Mouse (Mus musculus) left cerebral cortex, postnatal 25 days (tissue): ENCODE measurements around the gene Bhmt2. TPM values are rescaled to one million over a fixed set of nuclear protein-coding genes. Genes with fewer than 3 reads are reported as not detected.

Experiments
- DNase-seq, 2 experiments: peaks; one replicate each; pipeline ENCODE4 v3.0.0; 2022; ENCODE audit warnings: low spot score in 2 of 2, mixed read lengths in 1 of 2
- intact Hi-C: fragments of 180-260 bp; cut with DNase I; formaldehyde crosslinking; loops from one replicate; pipeline ENCODE4 v1.15.1; 2025
- total RNA-seq, 2 experiments: library from RNA; stranded (reverse); gene quantifications; 2 replicates each; pipeline ENCODE4 v1.2.3; 2021

Bhmt2 gene
- total RNA-seq, 2 experiments from 2014 or later: 0.25 to 0.28 TPM

DNA sequence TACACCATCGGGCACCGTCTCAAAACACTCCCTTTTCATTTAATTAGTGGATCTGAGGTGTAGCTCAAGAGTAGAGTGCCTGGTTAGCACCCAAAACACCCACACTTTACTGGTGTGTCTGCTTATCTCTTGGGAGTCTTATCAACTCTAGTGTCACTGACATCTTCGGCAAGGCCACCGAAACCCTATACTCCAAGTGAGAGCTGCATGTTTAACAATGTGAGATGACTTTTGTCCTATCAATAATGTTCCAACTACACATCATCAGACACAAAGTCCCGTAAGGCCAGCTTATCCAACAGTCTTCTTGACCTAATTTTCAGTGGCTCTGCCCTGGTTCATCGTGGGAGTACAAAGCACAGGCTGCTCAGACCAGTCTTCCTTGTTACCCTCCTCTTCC, 20.7 kb downstream of the Bhmt2 start:
- intact Hi-C loops: no loop called here
- no peak for DNase-seq

DNA sequence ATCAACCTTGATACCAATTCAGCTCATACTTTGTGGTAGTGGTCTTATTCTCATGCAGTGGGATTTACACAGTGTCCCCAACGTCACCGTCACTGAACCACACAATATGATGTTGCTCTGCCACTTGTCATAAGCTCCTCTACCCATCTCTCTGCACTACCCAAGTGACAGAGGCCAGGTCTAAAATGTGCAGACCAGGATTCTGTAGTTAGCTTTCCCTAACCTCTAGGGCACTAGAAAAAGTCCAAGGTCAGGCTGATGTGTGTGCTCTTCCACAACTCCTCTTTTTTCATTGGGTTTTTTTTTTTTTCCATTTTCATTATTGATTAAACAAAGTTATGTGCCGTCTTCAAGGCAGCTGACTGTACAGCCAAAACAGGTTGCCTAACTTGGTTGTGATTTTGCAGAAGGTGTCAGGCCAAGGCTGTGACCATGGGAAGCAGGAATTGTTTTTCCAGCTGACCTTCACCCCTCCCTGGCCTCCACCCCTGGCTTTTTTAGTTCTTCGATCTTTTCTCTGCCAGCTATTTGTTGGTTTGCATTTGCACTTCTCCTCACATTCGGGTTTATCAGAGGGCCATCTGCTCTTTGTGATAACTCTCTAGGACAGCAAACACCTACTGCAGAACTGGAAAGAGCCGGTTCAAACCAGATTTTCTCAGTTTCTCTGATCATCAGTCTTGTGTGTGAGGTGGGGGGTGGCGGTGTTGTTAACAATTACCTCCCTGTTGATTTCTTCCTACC, 25.5 kb downstream of the Bhmt2 start:
- DNase-seq: no peak
- intact Hi-C loops: no loop called here

DNA sequence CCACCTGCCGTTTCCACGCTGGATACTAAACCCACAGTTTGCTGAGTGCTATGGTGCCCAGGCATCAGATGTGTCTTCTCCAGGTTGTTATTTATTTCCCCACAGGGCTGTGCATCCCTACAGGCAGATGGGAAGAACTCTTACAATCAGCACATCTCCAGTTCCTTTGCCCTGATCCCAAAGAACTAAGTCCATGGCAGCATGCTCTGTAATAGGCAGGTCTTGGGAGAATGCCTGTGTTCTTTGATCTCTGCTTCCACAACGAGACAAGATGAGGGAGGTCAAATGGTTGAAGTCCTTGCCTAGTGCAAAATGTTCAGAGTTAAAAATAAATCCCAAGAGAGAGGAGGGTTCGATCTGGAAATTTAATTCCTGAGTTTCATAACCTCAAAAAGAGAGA, 34.5 kb downstream of the Bhmt2 start:
- intact Hi-C loops: no loop called here
- DNase-seq: no peak

DNA sequence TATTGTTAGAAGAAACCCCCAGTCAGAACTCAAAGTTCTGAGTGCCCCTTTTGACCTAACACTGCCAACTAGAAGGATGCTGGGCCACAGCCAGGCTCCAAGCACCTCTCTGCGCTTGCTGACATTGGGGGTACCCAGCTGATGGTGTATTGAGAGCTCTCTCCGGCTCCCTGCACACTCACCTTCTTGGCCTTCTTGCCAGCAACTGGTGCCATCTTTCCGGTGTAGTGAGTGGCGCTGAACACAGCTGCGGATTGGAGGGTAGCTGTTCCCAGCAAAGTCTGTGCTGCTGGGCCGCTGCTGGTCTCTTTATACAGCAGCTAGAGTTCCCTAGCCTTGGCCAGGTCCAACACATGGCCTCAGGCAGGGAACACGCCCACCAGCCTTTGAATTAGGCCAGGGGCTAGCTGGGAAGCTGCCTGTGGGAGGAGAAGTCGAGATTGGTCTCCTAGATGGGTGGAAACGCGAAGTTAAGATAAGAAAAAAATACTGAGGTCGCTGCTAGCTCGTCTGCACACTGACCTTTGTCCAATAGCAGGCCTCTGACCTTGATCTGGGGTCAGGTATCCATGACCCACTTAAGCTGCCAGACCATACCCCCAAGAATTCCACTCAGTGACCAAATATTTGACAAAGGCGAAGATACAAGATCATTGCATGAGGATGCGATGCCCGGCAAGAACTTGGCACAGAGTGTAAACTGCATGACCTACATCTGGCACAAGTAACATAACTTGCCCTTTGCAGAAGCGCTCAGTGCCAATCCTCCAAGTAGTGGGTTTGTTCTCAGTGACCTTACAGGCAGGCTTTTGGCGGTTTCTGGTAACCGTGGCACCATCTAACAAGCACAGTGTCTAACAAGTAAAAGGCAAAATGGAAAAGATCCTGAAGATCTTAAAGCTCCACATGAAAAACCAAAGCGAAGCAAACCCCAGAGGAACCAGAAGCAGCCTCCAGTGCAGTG, 36.5 kb downstream of the Bhmt2 start, which contains the start of gene Bhmt:
TSS of gene Bhmt (minus strand) at position 680 of the 964 bp plus-strand sequence.
- intact Hi-C loops: no loop called here

DNA sequence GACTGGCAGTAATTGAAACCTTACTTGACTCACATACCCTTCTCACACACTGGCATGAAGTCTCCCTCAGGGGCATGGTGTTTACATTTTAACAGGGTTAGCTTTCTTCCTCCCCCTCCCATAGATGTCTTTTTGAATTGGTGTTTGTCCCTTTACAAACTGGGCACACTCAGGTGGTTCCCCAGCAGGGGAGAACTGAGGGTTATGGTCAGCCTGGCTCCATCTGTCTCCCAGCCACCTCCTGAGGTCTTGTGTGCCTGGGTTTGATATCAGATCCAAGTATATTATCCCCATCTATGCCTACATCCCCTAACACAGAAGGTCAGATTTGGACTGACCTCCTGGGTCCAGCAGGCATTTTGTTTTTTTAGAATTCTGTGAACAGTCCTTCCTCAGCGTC, 37.5 kb downstream of the Bhmt2 start:
- DNase-seq: no peak
- intact Hi-C loops: no loop called here

More for the DNA sequence above, 36.5 kb downstream of the Bhmt2 start, which contains the start of gene Bhmt:
- no peak for DNase-seq

DNA sequence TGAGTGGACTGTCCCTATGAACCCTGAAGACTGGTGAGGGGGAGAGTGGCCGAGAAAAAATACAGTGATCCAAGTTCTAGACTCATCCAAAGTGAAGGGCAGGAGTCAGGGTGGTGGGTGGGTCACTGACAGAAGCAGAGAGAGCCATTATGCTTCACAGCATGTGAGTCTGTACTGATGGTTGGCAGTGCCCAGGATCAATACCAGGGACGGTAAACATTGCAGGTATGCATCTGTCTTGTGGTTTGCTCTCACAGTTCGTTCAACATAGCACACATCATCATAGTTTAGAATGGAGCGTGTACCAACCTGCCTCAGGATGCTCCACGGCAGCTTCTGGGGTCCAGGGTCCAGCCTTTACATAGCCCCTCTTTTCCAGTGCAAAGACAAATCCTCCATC, 41.2 kb downstream of the Bhmt2 start:
- intact Hi-C loops: no loop called here
- no peak for DNase-seq

DNA sequence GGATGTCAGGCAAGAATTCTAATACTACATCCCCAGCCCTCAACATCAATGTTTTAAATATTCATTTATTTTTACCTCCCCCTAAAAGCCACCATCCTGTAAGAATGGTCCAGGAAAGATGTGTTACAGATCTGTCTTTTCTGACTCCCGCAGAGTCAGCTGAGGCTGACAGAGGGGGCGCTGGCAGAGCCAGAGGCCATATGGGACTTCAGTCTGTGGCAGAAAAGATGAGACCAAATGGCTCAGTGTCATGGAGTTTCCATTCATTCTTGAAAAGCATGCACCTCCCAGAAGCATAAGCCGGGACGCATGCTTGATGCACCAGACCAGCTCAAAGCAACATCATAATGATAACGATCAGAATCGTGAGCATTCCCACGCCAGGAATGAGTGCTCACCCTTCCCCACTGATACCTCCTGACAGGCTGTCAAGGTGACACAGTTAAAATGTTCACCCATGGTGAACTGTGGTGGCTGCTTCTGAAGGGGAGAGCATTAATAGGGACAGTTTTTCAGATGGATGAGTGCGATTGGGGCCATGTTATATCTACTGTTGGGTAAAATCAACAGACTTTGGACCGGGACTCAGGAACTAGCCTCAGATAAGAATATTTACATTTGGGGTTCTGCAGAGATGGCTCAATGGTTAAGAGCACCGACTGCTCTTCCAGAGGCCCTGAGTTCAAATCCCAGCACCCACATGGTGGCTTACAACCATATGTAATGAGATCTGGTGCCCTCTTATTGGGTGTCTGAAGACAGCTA, 43.0 kb downstream of the Bhmt2 start:
- intact Hi-C loops: no loop called here
- DNase-seq: no peak

DNA sequence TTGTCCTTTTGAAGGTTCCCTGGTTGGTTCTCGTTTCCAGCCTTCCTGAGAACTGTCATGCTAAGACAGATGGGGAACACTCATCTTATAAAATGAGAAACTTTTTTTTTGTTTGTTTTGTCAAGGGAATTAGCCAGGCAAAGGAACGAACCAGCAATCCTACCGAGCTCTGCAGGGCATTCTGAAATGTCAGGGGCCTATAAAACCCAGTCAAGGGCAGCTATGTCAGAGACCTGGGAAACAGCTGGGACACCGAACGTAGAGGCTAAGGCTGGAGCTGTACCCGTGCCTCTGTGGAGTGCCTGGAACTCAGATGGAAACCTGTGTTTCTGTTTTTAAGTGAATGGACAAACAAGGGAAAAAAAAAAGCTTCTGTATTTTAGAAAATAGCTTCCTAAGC, 45.2 kb downstream of the Bhmt2 start:
- DNase-seq: no peak
- intact Hi-C loops: no loop called here

DNA sequence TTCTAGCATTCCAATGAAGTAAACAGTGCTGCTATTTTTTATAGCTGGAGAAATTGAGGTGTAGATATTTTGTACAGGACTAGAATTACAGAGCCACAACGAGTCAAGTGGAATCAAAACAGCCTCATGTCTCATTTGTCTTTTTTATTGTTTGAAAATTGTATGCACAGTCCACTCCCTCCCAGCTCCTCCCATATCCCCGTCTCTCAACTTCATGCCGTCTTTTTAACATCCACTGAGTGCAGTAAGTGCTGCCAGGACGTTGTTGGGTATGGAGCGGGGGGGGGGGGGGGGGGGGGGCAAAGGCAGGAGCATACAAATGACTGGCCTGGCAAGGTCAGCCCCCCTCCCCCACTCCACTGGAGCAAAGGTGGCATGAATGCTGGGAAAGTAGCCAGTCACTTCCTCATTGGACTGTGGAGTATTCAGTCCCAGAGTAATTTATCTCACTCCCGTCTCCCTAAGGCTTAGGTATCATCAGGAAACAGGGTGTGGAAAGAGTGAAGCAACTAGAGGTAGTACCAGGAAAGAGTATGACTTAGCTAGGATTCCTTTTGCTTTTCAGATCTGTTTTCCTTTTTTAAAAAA, 59.6 kb downstream of the Bhmt2 start:
- no peak for DNase-seq
- intact Hi-C loops: loop anchor here (5.0 to 10.0 kb wide), 3 partner anchors 172 to 862 kb away; partner anchors contain the start of gene Tent2

DNA sequence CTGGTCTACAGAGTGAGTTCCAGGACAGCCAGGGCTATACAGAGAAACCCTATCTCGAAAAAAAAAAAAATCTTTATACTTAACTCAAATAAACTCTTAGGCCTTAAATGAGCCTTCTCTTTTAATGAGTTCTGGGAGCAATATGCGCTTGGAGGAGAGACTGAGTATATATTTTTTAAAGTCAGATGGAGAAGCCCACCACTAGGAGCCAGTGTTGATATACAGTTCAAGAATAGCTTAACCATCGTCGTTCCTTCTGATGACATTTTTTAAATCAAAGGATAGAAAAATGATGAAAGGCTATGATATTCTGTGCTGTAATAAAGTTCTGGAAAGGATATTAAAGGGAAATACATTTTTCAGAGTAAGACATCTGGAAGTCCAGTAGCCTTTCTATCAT, 60.3 kb downstream of the Bhmt2 start:
- intact Hi-C loops: loop anchor here (1.0 to 10.0 kb wide), 5 partner anchors 106 to 861 kb away; partner anchors contain the start of genes Jmy and Tent2
- DNase-seq: no peak

DNA sequence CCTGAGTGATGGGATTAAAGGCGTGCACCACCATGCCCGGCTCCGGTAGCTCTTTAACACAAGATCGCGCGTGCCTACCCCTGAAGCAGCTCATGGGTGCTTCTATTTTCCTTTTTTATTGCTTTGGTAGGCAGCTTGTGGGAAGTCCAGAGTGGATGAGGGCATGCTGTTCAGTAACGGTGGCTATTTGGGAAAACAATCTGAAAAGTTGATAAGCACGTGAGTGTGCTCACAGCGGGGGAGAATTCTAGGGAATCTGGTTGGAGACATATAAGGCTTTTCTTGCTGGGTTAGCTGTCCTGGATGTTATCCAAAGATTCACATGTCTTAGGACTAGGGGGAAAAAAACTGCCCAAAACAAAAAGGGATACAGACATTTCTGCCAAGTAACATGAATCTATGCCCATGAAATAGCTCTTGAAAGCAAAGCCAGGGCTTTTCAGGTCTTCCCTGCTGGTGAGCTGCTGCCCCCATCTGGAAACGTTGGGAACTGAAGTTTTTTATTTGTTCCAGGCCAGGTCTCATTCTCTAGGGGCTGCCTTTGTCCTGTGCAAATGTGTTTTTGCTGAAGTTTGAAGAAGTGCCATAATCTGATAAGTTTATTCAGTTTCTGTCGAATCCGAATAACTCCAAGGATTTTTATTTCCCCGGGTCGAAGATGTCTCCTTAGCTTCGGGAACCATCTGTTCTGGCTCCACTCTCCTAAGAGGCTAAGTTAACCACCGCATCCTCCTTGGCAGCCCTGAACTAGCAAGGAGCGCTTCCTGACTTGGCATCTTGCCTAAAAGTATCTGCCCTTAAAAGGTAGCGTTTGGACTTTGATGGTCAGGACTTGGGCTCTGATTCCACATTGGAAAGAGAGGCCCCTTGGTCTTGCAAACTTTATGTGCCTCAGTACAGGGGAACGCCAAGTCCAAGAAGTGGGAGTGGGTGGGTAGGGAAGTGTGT, 61.2 kb downstream of the Bhmt2 start:
- peak; percentile 80 to 90 for DNase-seq
- intact Hi-C loops: loop anchor here (1.0 to 10.0 kb wide), 5 partner anchors 106 to 861 kb away; partner anchors contain the start of genes Jmy and Tent2

DNA sequence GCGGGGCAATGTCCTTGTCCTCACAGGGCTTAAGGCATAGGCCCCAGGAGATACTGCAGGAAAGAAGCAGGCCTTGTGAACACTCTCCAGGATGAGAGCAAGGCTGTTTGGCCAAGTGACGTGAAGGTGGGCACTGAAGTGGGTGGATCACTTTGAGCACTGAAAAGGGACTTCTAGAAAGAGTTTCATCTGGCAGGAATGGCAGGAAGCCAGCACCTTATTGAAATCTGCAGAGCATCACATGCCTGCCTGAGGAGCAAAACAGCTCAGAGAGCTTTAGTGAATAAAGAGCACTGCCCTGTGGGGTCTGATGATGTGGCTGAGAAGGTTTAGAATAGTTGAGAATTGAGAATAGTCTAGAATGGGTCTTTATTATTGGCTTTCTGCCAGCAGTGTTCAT, 65.6 kb downstream of the Bhmt2 start:
- intact Hi-C loops: loop anchor here (10.0 kb wide), 1 partner anchor 304 kb away; no protein-coding TSS in a partner anchor
- peak in 1 of 2 experiments; percentile 55 for DNase-seq

DNA sequence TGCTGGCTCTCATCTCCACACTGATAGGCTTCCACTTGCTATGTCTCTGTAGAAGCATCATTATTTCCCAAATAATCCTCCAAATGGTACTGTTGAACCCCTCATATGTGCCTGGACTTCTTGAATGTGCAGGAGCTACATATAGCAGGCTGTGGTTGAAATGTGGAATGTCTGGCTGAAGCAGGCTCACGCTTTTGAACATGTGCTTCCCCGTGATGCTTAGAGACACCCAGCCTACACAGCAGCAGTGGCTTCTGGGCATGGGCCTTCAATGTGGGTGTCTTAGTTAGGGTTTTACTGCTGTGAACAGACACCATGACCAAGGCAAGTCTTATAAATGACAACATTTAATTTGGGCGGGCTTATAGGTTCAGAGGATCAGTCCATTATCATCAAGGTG, 66.4 kb downstream of the Bhmt2 start:
- intact Hi-C loops: loop anchor here (10.0 kb wide), 1 partner anchor 303 kb away; no protein-coding TSS in a partner anchor
- peak in 1 of 2 experiments; percentile 70 for DNase-seq

DNA sequence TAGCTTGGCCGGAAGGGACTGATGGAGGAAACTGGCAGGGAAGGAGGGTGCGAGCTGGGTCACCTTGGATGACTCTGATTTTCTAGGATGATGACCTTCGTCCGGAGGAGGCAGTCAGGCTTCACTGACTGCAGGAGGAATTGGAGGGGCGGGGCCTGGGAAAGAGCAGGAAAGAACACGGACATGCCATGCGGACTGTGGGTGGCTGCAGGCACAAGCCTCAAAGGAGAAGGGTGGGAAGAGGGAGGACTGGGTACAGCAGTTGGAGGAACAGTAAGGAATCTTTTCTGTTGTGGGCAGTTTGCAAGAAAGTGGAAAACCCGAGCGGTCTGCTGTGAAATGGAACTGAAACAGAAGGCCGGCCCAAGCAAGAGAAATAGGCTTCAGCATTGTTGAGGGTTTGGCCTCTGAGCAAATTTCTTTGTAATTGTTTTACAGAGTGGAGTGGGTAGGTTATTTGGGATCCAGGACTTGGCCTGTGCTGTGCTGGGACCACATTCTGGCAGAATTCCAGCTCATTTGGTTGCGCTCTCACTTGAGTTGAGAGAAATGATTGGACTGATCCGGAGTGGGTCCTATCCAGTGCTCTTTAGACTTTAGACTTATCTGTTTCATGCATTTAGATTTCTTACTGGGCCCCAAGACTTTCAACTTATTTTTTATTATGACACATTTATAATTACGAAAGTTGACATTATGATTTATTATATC, 67.1 kb downstream of the Bhmt2 start:
- intact Hi-C loops: loop anchor here (10.0 kb wide), 1 partner anchor 302 kb away; no protein-coding TSS in a partner anchor
- DNase-seq: peak in 1 of 2 experiments; percentile 81
